Mouse (Mus musculus) macrophage (primary cell): ENCODE results near the gene Tut7. TPM values are rescaled to one million over a fixed set of nuclear protein-coding genes. Genes with fewer than 3 reads are reported as not detected.
"Not testable (repeated sequence)": the region's sequence is repeated elsewhere in the genome, so short reads cannot be mapped to it uniquely, and the experiment has no call there.

Experiments used
- H3K27ac ChIP-seq: fragments of 350-480 bp; formaldehyde crosslinking; 2 replicates; pipeline ENCODE4 v1.9.0; 2021
- H3K36me3 ChIP-seq: fragments of 350-480 bp; formaldehyde crosslinking; 2 replicates; pipeline ENCODE4 v1.9.0; 2021; ENCODE audit errors: inconsistent target
- H3K4me3 ChIP-seq: fragments of 350-480 bp; formaldehyde crosslinking; 2 replicates; pipeline ENCODE4 v1.9.0; 2021; ENCODE audit errors: inconsistent target
- H3K79me2 ChIP-seq: fragments of 350-480 bp; formaldehyde crosslinking; 2 replicates; pipeline ENCODE4 v1.9.0; 2021; ENCODE audit errors: inconsistent target
- WGBS: methylation state at CpG from one replicate; pipeline ENCODE4 v1.1.7; 2026; ENCODE audit warnings: inconsistent platforms; ENCODE audit not compliant: missing documents; 5-methylcytosine and 5-hydroxymethylcytosine counted together
- polyA plus RNA-seq: library from polyadenylated mRNA; stranded (reverse); fragments of 250-400 nt; gene quantifications from 3 replicates; pipeline ENCODE4 v1.2.4, GENCODE M21; 2018; ENCODE audit warnings: inconsistent platforms

The Tut7 gene
- polyA plus RNA-seq, 1 experiment from 2014 or later: 150 TPM

- Histone ChIP-seq H3K36me3 (0 out of 2 replicates have a peak, but pooled peaks cover 10% of the 10 kb centered on the region), H3K4me3 (no peak overlapping the region), H3K79me2 (peaks cover 61% of the 10 kb centered on the region), H3K27ac (no peak overlapping the region)
- 81% methylated on average over 11 of the region's 11 CpGs for WGBS
Measured at GRCm38 (mm10) chr13:59766786-59767515, 56.0 kb downstream of the Tut7 start.

DNA sequence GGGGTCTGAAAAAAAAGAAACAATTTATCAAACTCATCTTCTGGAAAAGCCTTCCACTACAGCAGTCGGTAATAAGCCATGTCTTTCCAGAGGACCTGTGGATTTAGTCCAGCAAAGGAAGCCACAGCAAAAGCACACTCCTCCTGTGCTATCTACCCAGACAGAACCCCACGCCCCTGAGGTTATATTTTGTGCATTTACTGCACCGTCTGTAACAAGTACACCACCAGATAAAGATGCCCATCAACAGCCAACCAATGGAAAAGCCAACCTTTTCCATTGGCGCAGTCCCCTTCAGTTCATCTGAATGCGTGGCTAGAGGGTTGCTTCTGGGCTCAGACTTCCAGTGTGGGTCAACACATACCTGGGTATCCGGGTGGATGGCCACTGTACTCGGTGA lies 60.2 kb downstream of the Tut7 start:
- Histone ChIP-seq H3K4me3 (no peak overlapping the region), H3K27ac (no peak overlapping the region), H3K36me3 (peaks cover 18% of the 10 kb centered on the region; the same call in 1 of the 2 replicates), H3K79me2 (peaks cover 47% of the 10 kb centered on the region)
- 93% methylated on average over 7 of the region's 7 CpGs for WGBS

GRCm38 (mm10) chr13:59756906-59757305 lies 66.0 kb downstream of the Tut7 start:
- H3K79me2 ChIP-seq: no peaks in the 10 kb centered on the region
- H3K4me3 ChIP-seq: no peak overlapping the region
- WGBS: 91% methylated on average over 7 of the region's 7 CpGs
- H3K27ac ChIP-seq: no peak overlapping the region
- H3K36me3 ChIP-seq: peaks cover 24% of the 10 kb centered on the region; the same call in 1 of the 2 replicates

DNA sequence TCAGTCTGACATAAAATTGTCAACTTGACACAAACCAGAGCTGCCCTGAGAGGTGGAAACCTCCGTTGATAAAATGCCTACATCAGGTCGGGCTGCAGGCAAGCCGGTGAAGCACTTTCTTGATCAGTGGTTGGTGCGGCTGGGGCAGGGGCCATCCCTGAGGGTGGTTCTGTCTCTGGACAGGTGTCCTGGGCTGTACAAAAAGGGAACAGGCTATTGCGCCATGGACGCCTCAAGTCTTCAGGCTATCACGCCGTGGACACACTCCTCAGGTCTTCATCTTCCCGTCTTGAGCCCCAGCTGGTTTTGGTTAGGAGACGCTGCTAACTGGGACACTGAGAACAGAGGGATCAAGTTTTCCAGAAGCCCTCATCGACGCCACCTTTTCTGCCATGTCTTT lies 72.6 kb downstream of the Tut7 start:
- 76% methylated on average over 12 of the region's 12 CpGs for WGBS
- Histone ChIP-seq H3K79me2 (no peaks in the 10 kb centered on the region), H3K36me3 (peaks cover 6% of the 10 kb centered on the region; the same call in 1 of the 2 replicates), H3K27ac (no peak overlapping the region), H3K4me3 (no peak overlapping the region)

DNA sequence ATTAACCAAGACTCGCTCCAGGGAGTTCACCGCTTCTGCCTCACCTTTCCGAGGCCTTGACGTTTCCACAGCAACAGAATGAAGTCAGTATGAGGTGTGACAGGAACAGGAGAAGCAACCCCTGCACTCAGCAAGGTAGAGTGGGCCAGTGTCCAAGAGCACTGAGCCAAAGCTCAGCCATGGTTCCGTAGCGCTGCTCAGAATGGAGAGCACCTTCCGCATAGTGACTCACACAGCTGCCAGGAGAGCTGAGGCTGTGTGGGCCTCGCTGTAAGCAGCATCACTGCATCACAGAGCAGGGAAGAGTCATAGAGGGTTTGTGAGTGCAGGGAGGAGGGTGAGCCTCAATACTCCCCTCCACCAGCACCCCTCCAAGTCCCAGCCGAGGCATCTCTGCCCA lies 76.2 kb downstream of the Tut7 start, which contains the start of gene 1700014D04Rik:
Gene 1700014D04Rik (minus strand): TSS at position 42 of the 400 bp plus-strand sequence.
- no peak within 1 kb of the TSS for H3K27ac ChIP-seq
- H3K79me2 ChIP-seq: no peaks in the 10 kb centered on the region
- H3K36me3 ChIP-seq: no peaks in the 10 kb centered on the region
- no peak within 1 kb of the TSS for H3K4me3 ChIP-seq
- 91% methylated on average over 9 of the region's 9 CpGs for WGBS

DNA sequence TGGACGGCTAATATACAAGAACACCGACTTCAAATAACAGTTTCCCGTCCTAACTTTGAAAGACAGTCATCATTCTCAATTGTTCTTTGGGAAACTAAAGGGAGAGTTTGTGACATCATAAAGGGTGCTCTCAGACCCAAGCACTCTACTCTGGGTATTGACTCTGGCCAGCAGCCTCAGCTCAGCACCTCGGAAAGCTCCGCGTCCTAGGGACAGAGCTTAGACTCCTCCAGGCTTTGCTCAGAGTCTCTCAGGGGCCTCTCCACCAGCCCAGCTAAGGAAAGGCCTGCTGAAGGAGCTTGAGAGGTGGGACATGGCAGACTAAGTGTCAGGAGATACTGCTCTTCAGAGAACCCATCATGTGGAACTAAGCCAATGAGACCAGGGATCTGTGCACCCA lies 76.8 kb downstream of the Tut7 start:
- 96% methylated on average over 6 of the region's 6 CpGs for WGBS
- no peaks in the 10 kb centered on the region for H3K36me3 ChIP-seq
- no peaks in the 10 kb centered on the region for H3K79me2 ChIP-seq
- H3K4me3 ChIP-seq: no peak overlapping the region
- H3K27ac ChIP-seq: no peak overlapping the region

GRCm38 (mm10) chr13:59745462-59745861 lies 77.5 kb downstream of the Tut7 start:
- WGBS: 55% methylated on average over 5 of the region's 6 CpGs

GRCm38 (mm10) chr13:59741697-59742096 lies 81.2 kb downstream of the Tut7 start:
- Histone ChIP-seq H3K79me2 (no peaks in the 10 kb centered on the region), H3K27ac (no peak overlapping the region), H3K4me3 (no peak overlapping the region), H3K36me3 (no peaks in the 10 kb centered on the region)
- 36% methylated on average over 10 of the region's 10 CpGs for WGBS

More at GRCm38 (mm10) chr13:59745462-59745861, 77.5 kb downstream of the Tut7 start:
- H3K4me3 ChIP-seq: no peak overlapping the region
- no peaks in the 10 kb centered on the region for H3K36me3 ChIP-seq
- H3K27ac ChIP-seq: no peak overlapping the region
- H3K79me2 ChIP-seq: no peaks in the 10 kb centered on the region

GRCm38 (mm10) chr13:59741096-59741495 lies 81.9 kb downstream of the Tut7 start:
- WGBS: 94% methylated on average over 11 of the region's 11 CpGs

DNA sequence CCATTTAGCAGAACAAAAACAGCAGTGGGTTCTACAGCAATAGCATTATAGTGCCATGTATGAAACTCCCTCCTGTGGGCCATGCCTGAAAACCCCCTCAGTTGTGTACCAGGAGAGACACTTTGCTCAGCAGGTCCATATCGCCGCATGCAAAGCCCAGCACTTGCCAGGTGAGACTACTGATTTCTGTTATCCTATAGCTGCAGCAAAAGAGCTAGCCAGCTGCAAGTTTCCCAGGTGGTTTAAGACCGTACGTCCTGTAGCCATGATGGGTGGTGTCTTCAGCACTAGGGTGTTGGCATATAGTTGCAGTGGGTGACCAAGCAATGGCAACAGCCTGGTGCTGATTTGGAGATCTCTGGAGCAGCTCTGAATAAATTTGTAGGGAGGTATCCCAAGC lies 83.5 kb downstream of the Tut7 start:
- Histone ChIP-seq H3K27ac (no peak overlapping the region), H3K79me2 (no peaks in the 10 kb centered on the region), H3K36me3 (no peaks in the 10 kb centered on the region), H3K4me3 (no peak overlapping the region)
- 94% methylated on average over 4 of the region's 4 CpGs for WGBS

More at GRCm38 (mm10) chr13:59741096-59741495, 81.9 kb downstream of the Tut7 start:
- H3K79me2 ChIP-seq: no peaks in the 10 kb centered on the region
- H3K4me3 ChIP-seq: no peak overlapping the region
- no peaks in the 10 kb centered on the region for H3K36me3 ChIP-seq
- no peak overlapping the region for H3K27ac ChIP-seq

GRCm38 (mm10) chr13:59738455-59738854 lies 84.5 kb downstream of the Tut7 start:
- WGBS: 88% methylated on average over 2 of the region's 2 CpGs
- Histone ChIP-seq H3K79me2 (no peaks in the 10 kb centered on the region), H3K36me3 (no peaks in the 10 kb centered on the region), H3K4me3 (no peak overlapping the region), H3K27ac (no peak overlapping the region)

DNA sequence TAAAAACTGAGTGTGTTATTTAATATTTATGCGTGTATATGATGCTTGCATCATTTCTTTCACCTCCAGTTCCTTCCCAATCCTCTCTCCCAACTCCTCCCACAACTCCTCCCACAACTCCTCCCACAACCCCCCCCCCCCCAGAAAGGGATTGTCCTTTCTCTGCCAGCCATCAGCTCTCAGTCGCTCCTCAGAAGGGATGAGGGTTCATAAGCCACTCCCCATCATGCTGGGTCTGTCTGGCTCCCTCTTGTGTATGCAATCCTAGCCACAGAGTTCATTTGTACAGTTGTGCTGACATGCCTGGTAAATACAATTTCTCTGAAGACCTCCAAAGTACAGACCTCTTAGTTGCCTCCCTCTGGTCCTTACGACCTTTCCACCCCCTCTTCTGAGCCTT lies 87.8 kb downstream of the Tut7 start:
- Histone ChIP-seq H3K36me3 (no peaks in the 10 kb centered on the region), H3K27ac (no peak overlapping the region), H3K79me2 (no peaks in the 10 kb centered on the region), H3K4me3 (no peak overlapping the region)
- WGBS: 43% methylated on average over 2 of the region's 3 CpGs

DNA sequence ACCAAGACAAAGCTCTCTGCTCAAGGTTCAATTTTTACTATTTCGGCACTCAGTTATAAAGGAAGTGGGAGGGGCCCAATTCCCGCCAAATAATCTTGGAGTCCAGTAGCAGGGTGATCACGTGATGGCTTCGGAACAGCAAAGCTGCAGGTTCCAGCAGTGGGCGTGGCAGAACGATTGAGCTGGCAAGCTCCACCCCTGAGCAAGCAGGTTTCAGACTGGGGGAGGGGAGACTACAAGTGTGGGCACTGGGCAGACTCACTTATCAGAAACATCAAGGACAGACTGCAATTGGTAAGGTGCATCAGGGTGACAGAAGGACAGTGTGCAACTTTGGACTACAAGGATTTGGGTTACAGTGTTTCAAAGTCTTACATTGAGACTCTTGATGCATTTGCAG lies 88.6 kb downstream of the Tut7 start:
- not testable (repeated sequence) for H3K36me3 ChIP-seq, H3K4me3 ChIP-seq
- WGBS: 41% methylated on average over 5 of the region's 6 CpGs

DNA sequence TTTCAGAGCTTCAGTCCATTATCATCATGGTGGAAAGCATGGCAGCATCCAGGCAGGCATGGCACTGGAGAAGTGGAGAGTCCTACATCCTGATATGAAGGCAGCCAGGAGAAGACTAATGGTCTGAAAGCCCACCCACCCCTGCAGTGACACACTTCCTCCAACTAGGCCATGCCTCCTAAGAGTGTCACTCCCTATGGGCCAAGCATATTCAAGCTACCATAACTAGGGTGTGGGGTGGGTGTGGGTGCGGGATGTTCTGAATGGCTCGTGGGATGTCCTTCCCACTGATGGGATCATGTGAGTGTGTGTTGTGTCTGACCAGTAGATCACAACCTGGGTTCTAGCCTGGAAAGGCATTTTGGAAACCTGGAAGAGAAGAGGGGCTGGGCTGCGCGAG lies 89.0 kb downstream of the Tut7 start:
- Histone ChIP-seq H3K36me3 (no peaks in the 10 kb centered on the region), H3K27ac (no peak overlapping the region), H3K79me2 (no peaks in the 10 kb centered on the region), H3K4me3 (no peak overlapping the region)
- 100% methylated on average over 2 of the region's 4 CpGs for WGBS

More for the DNA sequence above, 88.6 kb downstream of the Tut7 start:
- H3K79me2 ChIP-seq, H3K27ac ChIP-seq: not testable (repeated sequence)

DNA sequence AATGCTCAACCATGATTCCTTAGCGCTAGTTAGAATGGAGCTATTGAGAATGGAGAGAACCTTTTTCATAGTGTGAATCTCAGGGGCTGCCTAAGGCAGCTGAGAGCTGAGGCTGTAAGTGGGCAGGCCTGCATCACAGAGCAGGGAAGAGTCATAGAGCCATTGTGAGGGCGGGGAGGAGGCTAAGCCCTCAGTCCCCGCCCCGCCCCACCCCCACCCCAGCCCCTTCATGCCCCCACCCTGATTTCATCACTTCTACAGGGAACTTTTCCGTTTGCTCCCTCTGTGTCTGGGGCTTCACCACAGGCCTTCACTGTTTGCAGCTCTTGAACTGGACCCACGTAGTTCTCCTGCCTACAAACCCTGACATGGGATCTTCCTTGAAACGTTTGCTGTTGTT lies 91.3 kb downstream of the Tut7 start, which contains the start of gene Spata31d1d:
Gene Spata31d1d (minus strand): TSS at position 101 of the 400 bp plus-strand sequence.
- 73% methylated on average over 4 of the region's 7 CpGs for WGBS

More for the DNA sequence above, 91.3 kb downstream of the Tut7 start, which contains the start of gene Spata31d1d:
- no peak within 1 kb of the TSS for H3K27ac ChIP-seq
- H3K4me3 ChIP-seq: no peak within 1 kb of the TSS
- no peaks in the 10 kb centered on the region for H3K36me3 ChIP-seq
- H3K79me2 ChIP-seq: no peaks in the 10 kb centered on the region
